Mouse (Mus musculus) neural tube, embryonic 15.5 days (tissue): Measurements from ENCODE around the gene Cldn4. TPM values are rescaled to one million over a fixed set of nuclear protein-coding genes. Genes with fewer than 3 reads are reported as not detected.

ENCODE experiments used
- ATAC-seq: fragments of 200-750 bp; cut with Nextera tagmentation; 2 replicates; pipeline ENCODE4 v1.8.0; 2017; ENCODE audit warnings: mild to moderate bottlenecking, moderate TSS enrichment, moderate library complexity; ENCODE audit not compliant: low FRiP score
- H3K27ac ChIP-seq: fragments of 300-500 bp; sonication (generic); replicated peaks from 2 replicates; pipeline ENCODE4 v1.5.1; 2015; ENCODE audit warnings: mild to moderate bottlenecking, inconsistent platforms
- H3K27me3 ChIP-seq: fragments of 300-500 bp; sonication (generic); replicated peaks from 2 replicates; pipeline ENCODE4 v1.6.1; 2015; ENCODE audit warnings: inconsistent platforms
- H3K36me3 ChIP-seq: fragments of 300-500 bp; sonication (generic); 2 replicates; pipeline ENCODE4 v1.6.1; 2015; ENCODE audit warnings: inconsistent platforms
- H3K4me1 ChIP-seq: fragments of 300-500 bp; sonication (generic); 2 replicates; pipeline ENCODE4 v1.6.1; 2015; ENCODE audit warnings: inconsistent platforms
- H3K4me2 ChIP-seq: fragments of 300-500 bp; sonication (generic); 2 replicates; pipeline ENCODE4 v1.6.1; 2015; ENCODE audit warnings: inconsistent platforms, mild to moderate bottlenecking, moderate library complexity
- H3K4me3 ChIP-seq: fragments of 300-500 bp; sonication (generic); replicated peaks from 2 replicates; pipeline ENCODE4 v1.5.1; 2015; ENCODE audit warnings: mild to moderate bottlenecking, inconsistent platforms
- H3K9ac ChIP-seq: fragments of 300-500 bp; sonication (generic); replicated peaks from 2 replicates; pipeline ENCODE4 v1.6.1; 2015; ENCODE audit warnings: mild to moderate bottlenecking, inconsistent platforms
- H3K9me3 ChIP-seq: fragments of 300-500 bp; sonication (generic); replicated peaks from 2 replicates; pipeline ENCODE4 v1.6.1; 2016; ENCODE audit warnings: inconsistent platforms
- WGBS: fragments of 180-500 bp; shearing (Covaris S2); methylation state at CpG from one replicate; pipeline ENCODE4 v1.1.7; 2015; ENCODE audit warnings: mixed read lengths; 5-methylcytosine and 5-hydroxymethylcytosine counted together
- polyA plus RNA-seq: library from polyadenylated mRNA; unstranded; fragments of >200 nt; fragmentation: Nextera tagmentation; extraction: Ambion mirVana; gene quantifications from 2 replicates; pipeline ENCODE4 v1.2.1, GENCODE M21; 2015

The Cldn4 gene
- polyA plus RNA-seq, result 0.13 and 10.1 TPM in 2 replicates

DNA sequence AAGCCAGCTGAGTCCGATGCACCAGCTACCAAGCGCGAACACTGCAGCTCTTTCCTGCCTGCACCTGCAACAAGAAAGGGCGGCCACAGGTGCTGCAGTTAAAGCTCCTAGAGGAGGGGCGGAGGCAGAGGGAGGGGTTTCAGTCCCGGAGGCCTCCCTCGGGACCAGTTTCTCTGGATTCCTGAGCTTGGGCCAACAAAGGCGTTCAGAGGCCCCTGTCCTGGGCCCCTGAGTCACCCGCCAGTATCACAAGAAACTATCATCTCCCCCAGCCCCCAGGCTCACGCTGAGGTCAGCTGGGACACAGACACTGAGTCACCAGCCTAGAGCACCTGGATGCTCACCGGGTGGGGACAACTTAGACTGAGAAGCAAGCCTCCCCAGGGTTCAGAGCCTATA, at the start of gene Cldn4:
Gene Cldn4, minus strand, starts transcription at position 78 of the 399 bp plus-strand sequence.
- Histone ChIP-seq H3K27me3 (peaks cover 24% of the 10 kb centered on the region), H3K36me3 (no peaks in the 10 kb centered on the region), H3K4me3 (no peak within 1 kb of the TSS), H3K9ac (no peak within 1 kb of the TSS), H3K27ac (no peak within 1 kb of the TSS), H3K9me3 (no peaks in the 10 kb centered on the region), H3K4me1 (peaks cover 11% of the 10 kb centered on the region), H3K4me2 (no peak within 1 kb of the TSS)
- no peak for ATAC-seq
- 12% methylated on average over 11 of the region's 11 CpGs for WGBS

DNA sequence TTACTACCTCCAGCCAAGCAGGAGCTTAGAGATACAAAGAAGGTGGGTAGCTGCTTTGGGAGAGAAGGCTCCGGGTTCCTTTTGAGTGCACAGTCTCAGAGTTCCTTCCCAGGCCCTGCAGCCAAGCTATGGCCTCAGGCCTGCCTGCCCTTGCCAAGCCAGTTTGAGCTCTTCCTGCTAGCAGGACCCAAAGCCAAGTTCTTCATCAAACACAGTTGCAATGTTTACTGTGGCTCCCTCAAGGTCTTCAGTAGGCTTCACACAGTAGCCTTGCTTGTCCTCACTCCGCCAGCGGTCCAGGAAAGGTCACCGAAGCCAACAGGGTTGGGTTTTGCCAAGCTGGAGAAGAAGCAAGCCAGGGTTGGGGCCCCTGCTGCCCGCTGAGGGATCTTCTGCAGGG, 45.8 kb upstream of the Cldn4 start:
- WGBS, result 90% methylated on average over 5 of the region's 5 CpGs
- Histone ChIP-seq H3K4me1 (no peaks in the 10 kb centered on the region), H3K4me2 (no peak overlapping the region), H3K27me3 (peaks cover 23% of the 10 kb centered on the region), H3K9ac (no peak overlapping the region), H3K9me3 (no peaks in the 10 kb centered on the region), H3K4me3 (no peak overlapping the region), H3K27ac (no peak overlapping the region), H3K36me3 (no peaks in the 10 kb centered on the region)
- ATAC-seq, result no peak

DNA sequence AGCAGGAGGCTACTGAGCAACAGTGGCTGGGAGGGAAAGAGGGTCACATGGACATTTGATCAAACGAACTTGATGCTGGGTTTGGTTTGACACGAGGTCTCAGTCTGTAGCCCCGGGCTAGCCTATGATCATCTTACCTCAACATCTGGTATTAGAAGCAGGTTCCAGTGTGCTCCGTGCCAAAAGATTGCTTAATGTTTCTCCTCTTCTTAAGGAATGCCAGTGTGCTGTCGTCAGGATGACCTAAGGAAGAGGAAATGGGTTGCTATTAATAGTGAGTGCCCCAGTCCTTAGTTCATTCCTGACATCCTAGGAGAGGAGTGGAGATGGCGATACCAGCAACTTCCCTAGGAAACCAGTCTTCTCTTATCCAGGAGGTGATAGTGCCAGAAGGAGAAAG, 43.0 kb upstream of the Cldn4 start:
- Histone ChIP-seq H3K9me3 (no peaks in the 10 kb centered on the region), H3K4me1 (peaks cover 19% of the 10 kb centered on the region), H3K9ac (no peak overlapping the region), H3K4me3 (no peak overlapping the region), H3K4me2 (no peak overlapping the region), H3K27ac (no peak overlapping the region), H3K36me3 (no peaks in the 10 kb centered on the region), H3K27me3 (peaks cover 52% of the 10 kb centered on the region)
- no peak for ATAC-seq
- WGBS, result 82% methylated on average over 6 of the region's 6 CpGs

DNA sequence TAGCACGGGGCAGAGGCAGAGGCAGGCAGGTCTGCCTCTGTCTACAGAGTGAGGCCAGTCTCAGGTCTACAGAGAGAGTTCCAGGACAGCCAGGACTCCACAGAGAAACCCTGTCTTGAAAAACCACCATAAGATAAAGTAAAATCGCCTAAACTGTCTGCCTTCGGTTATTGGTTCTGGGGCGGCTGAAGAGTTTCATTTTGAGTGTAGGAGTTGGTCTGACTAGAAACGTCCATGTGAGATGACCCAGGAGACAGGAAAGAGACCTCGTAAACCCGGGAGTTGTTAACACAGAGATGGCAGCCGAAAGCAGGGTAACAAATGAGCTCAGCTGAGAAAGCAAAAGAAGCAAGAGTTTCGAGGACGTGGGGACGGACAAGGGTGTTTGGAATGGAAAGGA, 42.4 kb upstream of the Cldn4 start:
- Histone ChIP-seq H3K4me2 (no peak overlapping the region), H3K9me3 (no peaks in the 10 kb centered on the region), H3K27me3 (peaks cover 56% of the 10 kb centered on the region), H3K4me1 (peaks cover 19% of the 10 kb centered on the region), H3K27ac (no peak overlapping the region), H3K36me3 (no peaks in the 10 kb centered on the region), H3K4me3 (no peak overlapping the region), H3K9ac (no peak overlapping the region)
- WGBS, result 63% methylated on average over 11 of the region's 11 CpGs
- no peak for ATAC-seq

DNA sequence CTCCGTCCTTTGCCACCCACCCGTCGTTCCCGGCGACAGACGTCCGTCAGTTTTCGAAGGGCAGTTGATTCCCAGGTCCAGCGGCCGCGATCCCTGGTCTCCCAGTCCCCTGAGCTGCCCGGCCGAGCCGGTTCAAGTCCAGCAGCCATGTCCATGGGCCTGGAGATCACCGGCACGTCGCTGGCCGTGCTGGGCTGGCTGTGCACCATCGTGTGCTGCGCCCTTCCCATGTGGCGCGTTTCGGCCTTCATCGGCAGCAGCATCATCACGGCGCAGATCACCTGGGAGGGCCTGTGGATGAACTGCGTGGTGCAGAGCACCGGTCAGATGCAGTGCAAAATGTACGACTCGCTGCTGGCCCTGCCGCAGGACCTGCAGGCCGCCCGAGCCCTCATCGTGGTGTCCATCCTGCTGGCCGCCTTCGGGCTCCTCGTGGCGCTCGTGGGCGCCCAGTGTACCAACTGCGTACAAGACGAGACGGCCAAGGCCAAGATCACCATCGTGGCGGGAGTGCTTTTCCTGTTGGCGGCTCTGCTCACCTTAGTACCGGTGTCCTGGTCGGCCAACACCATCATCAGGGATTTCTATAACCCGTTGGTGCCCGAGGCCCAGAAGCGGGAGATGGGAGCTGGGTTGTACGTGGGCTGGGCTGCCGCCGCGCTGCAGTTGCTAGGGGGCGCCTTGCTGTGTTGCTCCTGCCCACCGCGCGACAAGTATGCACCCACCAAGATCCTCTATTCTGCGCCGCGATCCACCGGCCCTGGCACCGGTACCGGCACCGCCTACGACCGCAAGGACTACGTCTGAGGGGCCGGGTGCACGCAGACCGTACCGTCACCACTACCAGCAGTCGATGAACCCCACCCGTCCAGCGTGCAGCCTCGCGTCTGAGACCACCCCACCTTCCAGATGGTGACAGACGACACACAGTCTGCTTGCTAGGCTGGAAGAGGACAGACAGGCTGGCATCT, 39.8 kb upstream of the Cldn4 start:
- H3K9ac ChIP-seq, result peak overlapping the region; percentile 26; the same call in 1 of the 2 replicates

DNA sequence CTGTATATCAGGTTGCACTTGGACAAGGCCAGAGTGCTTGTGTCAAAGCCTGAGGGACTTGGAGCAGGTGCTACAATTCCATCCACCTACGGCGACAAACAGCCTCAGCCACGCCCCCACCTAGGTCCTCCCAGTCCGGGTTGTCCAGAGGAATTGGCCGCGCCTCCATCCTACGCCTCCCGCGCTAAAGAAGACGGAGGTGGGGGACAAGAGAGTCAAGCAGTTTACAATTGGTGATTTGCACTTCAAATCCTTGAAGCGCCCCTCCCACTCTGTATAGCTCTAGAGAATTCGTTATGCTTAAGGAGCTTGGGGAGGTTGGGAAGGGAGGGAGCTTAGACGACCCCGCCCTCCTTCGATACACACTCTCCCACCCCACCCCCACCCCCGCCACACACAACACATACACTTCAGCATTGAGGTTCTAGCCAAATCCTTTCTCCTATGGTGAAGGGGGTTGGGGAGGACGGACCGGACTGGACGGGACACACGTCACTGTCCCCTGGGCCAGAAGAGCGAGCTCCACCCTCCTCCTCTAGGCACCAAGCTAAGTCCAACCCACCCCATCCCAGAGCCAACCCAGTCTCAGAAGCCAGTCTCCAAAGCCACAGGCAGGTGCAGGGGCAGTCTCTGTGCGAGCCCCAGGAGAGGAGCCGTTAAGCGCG, 39.0 kb upstream of the Cldn4 start, which contains the start of gene Cldn3:
Gene Cldn3, plus strand, starts transcription at position 582 of the 665 bp plus-strand sequence.
- peaks cover 54% of the 10 kb centered on the region for H3K27me3 ChIP-seq
- WGBS, result 4% methylated on average over 25 of the region's 25 CpGs
- H3K27ac ChIP-seq, result no peak within 1 kb of the TSS
- ATAC-seq, result no peak
- H3K4me1 ChIP-seq, result peaks cover 19% of the 10 kb centered on the region
- H3K4me3 ChIP-seq, result peak within 1 kb of the TSS; percentile 26
- H3K9me3 ChIP-seq, result no peaks in the 10 kb centered on the region
- H3K4me2 ChIP-seq, result peak within 1 kb of the TSS; percentile 45
- no peaks in the 10 kb centered on the region for H3K36me3 ChIP-seq
- peak within 1 kb of the TSS; percentile 26; the same call in 1 of the 2 replicates for H3K9ac ChIP-seq

More for the DNA sequence above, 39.8 kb upstream of the Cldn4 start:
- Histone ChIP-seq H3K4me1 (peaks cover 19% of the 10 kb centered on the region), H3K27ac (no peak overlapping the region), H3K27me3 (peaks cover 56% of the 10 kb centered on the region), H3K36me3 (no peaks in the 10 kb centered on the region), H3K4me2 (peak overlapping the region; percentile 45), H3K4me3 (peak overlapping the region; percentile 26), H3K9me3 (no peaks in the 10 kb centered on the region)
- no peak for ATAC-seq
- 3% methylated on average over 79 of the region's 79 CpGs for WGBS

DNA sequence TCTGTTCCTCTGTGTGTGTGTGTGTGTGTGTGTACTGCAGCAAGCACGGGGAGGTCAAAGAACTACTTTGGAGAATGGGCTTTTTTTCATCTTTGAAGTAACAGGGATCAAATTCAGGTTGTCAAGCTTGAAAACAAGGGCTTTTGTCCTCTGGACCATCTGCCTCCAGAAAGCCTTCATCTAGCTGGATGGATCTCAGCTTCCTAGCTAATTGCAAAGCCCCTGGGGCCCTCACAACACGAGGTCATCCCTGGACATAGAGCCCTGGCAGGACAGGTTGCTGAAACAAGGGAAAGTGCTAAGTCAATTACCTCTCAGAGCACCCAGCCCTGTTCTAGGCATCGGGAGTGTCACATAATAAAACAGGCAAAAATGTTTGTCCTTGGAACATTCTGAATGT, 37.0 kb upstream of the Cldn4 start:
- Histone ChIP-seq H3K9me3 (no peaks in the 10 kb centered on the region), H3K9ac (no peak overlapping the region), H3K4me2 (no peak overlapping the region), H3K36me3 (no peaks in the 10 kb centered on the region), H3K4me3 (no peak overlapping the region), H3K4me1 (peaks cover 19% of the 10 kb centered on the region), H3K27ac (no peak overlapping the region), H3K27me3 (peaks cover 43% of the 10 kb centered on the region)
- ATAC-seq, result no peak
- 5% methylated on average over 3 of the region's 3 CpGs for WGBS

DNA sequence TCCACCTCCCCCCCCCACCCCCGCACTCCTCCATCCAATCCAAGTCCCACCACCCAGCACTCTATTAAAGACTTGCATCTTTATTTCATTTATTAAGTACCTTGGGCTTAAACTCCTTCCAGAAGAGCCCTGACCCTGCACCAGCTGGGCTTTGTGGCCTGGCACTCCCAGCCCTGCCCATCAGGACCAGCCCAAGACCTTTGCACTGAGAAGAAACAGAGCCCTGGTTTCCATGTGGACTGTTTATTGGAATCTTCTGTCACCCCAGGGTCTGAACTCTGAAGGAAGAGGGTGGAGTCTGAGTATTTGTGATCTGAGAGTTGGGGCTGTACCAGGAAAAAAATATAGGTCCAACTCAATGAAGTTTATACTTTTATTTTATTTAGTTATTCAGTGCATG, 36.4 kb upstream of the Cldn4 start:
- H3K9me3 ChIP-seq, result no peaks in the 10 kb centered on the region
- peaks cover 39% of the 10 kb centered on the region for H3K27me3 ChIP-seq
- no peak overlapping the region for H3K4me2 ChIP-seq
- no peak for ATAC-seq
- WGBS, result 84% methylated on average over 1 of the region's 1 CpGs
- H3K9ac ChIP-seq, result no peak overlapping the region
- H3K27ac ChIP-seq, result no peak overlapping the region
- no peaks in the 10 kb centered on the region for H3K36me3 ChIP-seq
- H3K4me1 ChIP-seq, result peaks cover 19% of the 10 kb centered on the region
- H3K4me3 ChIP-seq, result no peak overlapping the region

DNA sequence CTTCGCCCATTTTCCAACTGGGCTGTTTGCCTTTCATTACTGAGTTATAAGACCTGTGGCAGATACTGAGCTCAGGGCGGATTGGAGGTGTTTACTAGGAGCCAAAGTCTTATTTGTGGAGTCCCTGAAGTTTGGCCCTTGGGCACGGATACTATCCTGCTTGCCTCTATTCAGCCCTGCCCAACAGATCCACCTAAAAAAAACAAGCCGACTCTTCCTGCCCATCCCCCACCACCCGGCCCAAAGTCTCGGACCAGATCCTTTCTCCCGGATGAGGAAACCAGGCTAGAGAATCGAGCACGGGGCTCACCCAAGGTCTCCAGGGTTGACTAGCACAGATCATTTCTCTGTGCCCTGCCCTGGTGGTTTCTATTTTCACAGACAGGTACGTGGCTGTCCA, 34.4 kb upstream of the Cldn4 start:
- H3K36me3 ChIP-seq, result no peaks in the 10 kb centered on the region
- ATAC-seq, result no peak
- peaks cover 8% of the 10 kb centered on the region for H3K4me1 ChIP-seq
- H3K4me2 ChIP-seq, result no peak overlapping the region
- no peak overlapping the region for H3K4me3 ChIP-seq
- 77% methylated on average over 10 of the region's 10 CpGs for WGBS
- H3K9me3 ChIP-seq, result no peaks in the 10 kb centered on the region
- no peak overlapping the region for H3K27ac ChIP-seq
- no peak overlapping the region for H3K9ac ChIP-seq
- H3K27me3 ChIP-seq, result peaks cover 19% of the 10 kb centered on the region

DNA sequence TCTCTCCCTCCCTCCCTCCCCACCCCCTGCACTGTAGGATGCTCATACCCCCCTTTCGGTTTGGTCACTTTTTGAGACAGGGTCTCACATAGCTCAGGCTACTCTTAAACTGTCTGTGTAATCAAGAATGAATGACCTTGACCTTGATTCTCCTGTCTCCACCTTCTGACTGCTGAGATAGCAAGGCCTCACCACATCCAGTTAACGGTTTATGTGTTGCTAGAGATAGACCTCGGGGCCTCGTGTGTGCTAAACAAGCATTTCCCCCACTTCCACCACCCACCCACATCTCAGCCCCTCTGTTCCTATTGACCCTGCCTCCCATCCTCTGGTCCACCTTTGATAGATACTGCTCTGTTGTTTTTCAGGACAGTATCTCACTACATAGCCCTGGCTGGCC, 31.1 kb upstream of the Cldn4 start:
- Histone ChIP-seq H3K27ac (no peak overlapping the region), H3K36me3 (no peaks in the 10 kb centered on the region), H3K4me2 (no peak overlapping the region), H3K4me3 (no peak overlapping the region), H3K9me3 (no peaks in the 10 kb centered on the region), H3K27me3 (no peaks in the 10 kb centered on the region), H3K4me1 (no peaks in the 10 kb centered on the region), H3K9ac (no peak overlapping the region)
- 78% methylated on average over 4 of the region's 4 CpGs for WGBS
- no peak for ATAC-seq

DNA sequence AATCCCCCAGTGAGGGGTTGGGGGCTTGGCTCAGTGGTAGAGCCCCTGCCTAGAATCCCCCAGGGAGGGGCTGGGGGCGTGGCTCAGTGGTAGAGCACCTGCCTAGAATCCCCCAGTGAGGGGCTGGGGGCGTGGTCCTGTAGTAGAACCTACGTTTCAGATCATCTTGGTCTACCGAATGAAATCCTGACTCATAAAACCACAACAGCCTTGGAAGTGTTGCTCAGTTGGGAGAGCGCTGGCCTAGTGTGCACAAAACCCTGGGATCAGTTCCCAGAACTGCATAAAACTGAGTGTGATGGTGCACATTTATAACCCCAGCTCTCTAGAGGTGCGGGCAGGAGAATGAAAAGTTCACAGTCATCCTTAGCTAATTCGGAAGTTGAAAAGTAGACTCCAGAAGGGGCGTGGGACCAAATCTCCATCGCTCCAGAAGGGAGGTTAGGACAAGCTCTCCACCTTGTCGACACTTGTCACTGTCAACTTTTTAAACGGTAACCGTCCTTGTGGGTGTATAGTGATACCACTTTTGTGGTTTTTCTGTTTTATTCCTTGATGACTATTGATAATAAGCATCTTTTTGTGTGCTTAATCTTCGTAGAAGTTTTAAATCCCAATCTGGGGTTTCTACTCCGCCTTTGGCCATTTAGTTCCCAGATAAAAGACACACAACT, 30.0 kb upstream of the Cldn4 start:
- WGBS, result 86% methylated on average over 14 of the region's 14 CpGs
- ATAC-seq, result no peak

More for the DNA sequence above, 30.0 kb upstream of the Cldn4 start:
- Histone ChIP-seq H3K9me3 (no peaks in the 10 kb centered on the region), H3K27ac (no peak overlapping the region), H3K4me3 (no peak overlapping the region), H3K36me3 (no peaks in the 10 kb centered on the region), H3K27me3 (no peaks in the 10 kb centered on the region), H3K9ac (no peak overlapping the region), H3K4me2 (no peak overlapping the region), H3K4me1 (no peaks in the 10 kb centered on the region)
